Mouse (Mus musculus): ENCODE measurements around the gene Gm5089. TPM values are rescaled to one million over a fixed set of nuclear protein-coding genes. Genes with fewer than 3 reads are reported as not detected.

Gene Gm5089
- polyA plus RNA-seq, 1 experiment = not detected

DNA sequence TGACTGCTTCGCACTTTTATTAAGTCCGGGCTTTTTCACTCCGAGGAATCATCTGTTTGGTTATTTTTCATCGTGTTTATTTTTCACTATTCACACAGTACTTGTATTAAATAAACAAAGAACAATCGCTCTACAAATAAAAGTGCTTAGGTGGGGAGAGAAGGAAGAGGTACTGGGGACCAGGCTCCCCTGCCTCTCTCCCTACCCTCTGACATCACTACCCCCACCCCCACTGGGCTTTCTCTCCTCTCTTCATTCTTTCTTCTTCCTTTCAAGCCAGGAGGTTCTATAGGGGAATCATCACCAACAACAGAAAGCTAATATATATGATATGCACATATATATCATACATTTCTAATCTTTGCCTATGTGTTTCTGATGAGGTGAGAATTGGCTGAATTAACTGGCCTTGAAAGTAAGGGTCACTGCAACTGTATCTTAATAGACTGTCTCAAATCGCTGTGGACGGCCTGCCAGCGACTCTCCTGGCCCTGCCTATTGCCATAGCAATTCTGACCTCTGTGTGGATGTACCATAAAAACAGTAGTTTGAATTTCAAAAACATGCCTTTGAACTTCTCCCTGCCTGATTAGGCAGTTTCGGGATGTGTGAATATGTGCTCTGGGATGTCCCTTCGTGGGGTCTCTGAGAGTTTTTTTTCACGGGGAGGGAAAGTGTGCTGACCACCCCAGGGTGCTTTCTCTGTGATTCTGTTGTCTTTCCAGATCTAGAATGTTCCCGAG lies 3.3 kb upstream of the Gm5089 start:
- TF ChIP-seq POLR2A (IDR thresholded peaks at IDR 0.05; ENCODE audit: low read depth, low read length) (no peak), CTCF (IDR thresholded peaks at IDR 0.05; ENCODE audit: extremely low read depth, insufficient read length, insufficient replicate concordance, low read depth, low read length) (no peak)
- Histone ChIP-seq H3K27me3 (ENCODE audit: control insufficient read depth, insufficient read depth, low read length) (peaks cover 56% of the 10 kb centered on the region), H3K27ac (ENCODE audit: insufficient read depth, low read depth, low read length) (no peak overlapping the region), H3K36me3 (ENCODE audit: control insufficient read depth, insufficient read depth, low read length) (no peaks in the 10 kb centered on the region), H3K4me3 (ENCODE audit: low read depth, low read length) (no peak overlapping the region), H3K4me1 (ENCODE audit: control insufficient read depth, insufficient read depth, insufficient read length, low read length) (peaks cover 8% of the 10 kb centered on the region)
- 14% methylated on average over 12 of the region's 12 CpGs for WGBS

DNA sequence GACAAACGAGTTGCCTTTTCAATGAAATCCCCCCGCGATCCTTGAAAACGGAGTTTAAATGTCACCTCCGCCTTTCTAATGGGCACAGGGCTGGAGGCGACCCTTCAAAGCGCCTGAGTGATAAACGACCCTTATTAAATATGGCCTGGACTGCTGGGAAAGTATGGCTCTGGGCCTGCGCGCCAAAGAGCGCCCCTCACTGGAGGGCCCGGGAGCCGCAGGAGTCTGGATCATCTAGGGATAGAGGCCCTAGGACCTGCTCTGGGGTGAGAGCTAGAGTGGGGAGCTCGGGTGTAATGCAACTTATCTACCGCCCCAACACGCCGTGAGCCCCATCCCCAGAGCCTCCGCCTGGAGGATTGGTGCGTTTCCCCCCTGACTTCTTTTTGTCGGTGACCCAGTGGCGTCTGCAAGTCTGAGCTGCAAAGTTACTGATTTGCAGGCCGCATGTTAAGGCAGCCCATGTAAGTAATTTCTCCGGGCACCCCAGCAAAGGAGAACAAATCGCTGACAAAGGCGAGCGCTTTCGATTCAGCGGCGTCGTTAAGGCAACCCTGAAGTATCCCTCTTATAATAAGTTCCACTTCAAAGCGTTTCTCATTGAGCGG lies 2.6 kb upstream of the Gm5089 start:
- WGBS = 7% methylated on average over 32 of the region's 32 CpGs
- Histone ChIP-seq H3K4me3 (ENCODE audit: low read depth, low read length) (peak overlapping the region; percentile 45), H3K27me3 (ENCODE audit: control insufficient read depth, insufficient read depth, low read length) (peaks cover 58% of the 10 kb centered on the region), H3K4me1 (ENCODE audit: control insufficient read depth, insufficient read depth, insufficient read length, low read length) (peaks cover 8% of the 10 kb centered on the region), H3K27ac (ENCODE audit: insufficient read depth, low read depth, low read length) (no peak overlapping the region), H3K36me3 (ENCODE audit: control insufficient read depth, insufficient read depth, low read length) (no peaks in the 10 kb centered on the region)
- TF ChIP-seq POLR2A (IDR thresholded peaks at IDR 0.05; ENCODE audit: low read depth, low read length) (no peak), CTCF (IDR thresholded peaks at IDR 0.05; ENCODE audit: extremely low read depth, insufficient read length, insufficient replicate concordance, low read depth, low read length) (no peak)

GRCm38 (mm10) chr14:122452701-122453387 lies 1.9 kb upstream of the Gm5089 start:
- peaks cover 58% of the 10 kb centered on the region for H3K27me3 ChIP-seq (ENCODE audit: control insufficient read depth, insufficient read depth, low read length)
- H3K4me3 ChIP-seq (ENCODE audit: low read depth, low read length) = no peak overlapping the region
- H3K27ac ChIP-seq (ENCODE audit: insufficient read depth, low read depth, low read length) = no peak overlapping the region
- TF ChIP-seq CTCF (IDR thresholded peaks at IDR 0.05; ENCODE audit: extremely low read depth, insufficient read length, insufficient replicate concordance, low read depth, low read length) = no peak
- TF ChIP-seq POLR2A (IDR thresholded peaks at IDR 0.05; ENCODE audit: low read depth, low read length) = no peak
- peaks cover 8% of the 10 kb centered on the region for H3K4me1 ChIP-seq (ENCODE audit: control insufficient read depth, insufficient read depth, insufficient read length, low read length)
- 51% methylated on average over 13 of the region's 13 CpGs for whole genome bisulfite sequencing
- H3K36me3 ChIP-seq (ENCODE audit: control insufficient read depth, insufficient read depth, low read length) = no peaks in the 10 kb centered on the region

DNA sequence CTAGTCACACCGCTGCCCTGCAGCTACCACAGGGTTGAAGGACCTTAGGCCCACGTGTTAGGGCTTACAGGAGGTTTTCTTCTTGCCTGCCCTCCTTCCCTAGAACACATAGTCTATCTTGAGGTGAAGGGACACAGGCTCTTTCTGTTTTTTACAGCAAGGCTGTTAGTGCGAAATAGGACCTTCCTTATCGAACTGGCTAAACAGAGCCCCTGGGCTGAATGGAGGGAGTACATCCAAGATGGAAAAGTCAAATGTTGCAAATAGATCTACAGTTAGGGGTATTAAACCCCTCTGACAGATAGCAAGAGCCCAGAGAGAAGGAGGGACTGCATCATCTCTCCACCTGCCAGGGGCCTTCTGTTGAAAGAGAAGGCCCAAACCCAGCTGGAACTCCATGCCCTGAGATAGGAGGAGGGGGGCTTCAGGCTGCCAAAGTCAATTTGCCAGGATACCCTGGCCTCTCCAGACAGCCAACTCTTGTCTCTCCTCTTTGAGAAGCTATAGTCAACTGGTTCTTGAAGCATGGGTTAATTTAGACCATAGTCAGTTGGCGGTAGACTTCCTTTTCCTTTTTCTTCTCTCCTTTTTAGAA lies 733 bp upstream of the Gm5089 start:
- peaks cover 62% of the 10 kb centered on the region for H3K27me3 ChIP-seq (ENCODE audit: control insufficient read depth, insufficient read depth, low read length)
- H3K27ac ChIP-seq (ENCODE audit: insufficient read depth, low read depth, low read length) = no peak overlapping the region
- no peaks in the 10 kb centered on the region for H3K36me3 ChIP-seq (ENCODE audit: control insufficient read depth, insufficient read depth, low read length)
- H3K4me3 ChIP-seq (ENCODE audit: low read depth, low read length) = no peak overlapping the region
- 60% methylated on average over 5 of the region's 5 CpGs for WGBS
- H3K4me1 ChIP-seq (ENCODE audit: control insufficient read depth, insufficient read depth, insufficient read length, low read length) = peaks cover 8% of the 10 kb centered on the region
- TF ChIP-seq CTCF (IDR thresholded peaks at IDR 0.05; ENCODE audit: extremely low read depth, insufficient read length, insufficient replicate concordance, low read depth, low read length) (no peak), POLR2A (IDR thresholded peaks at IDR 0.05; ENCODE audit: low read depth, low read length) (no peak)

- no peak overlapping the region for H3K4me3 ChIP-seq (ENCODE audit: low read depth, low read length)
These were observed 1.1 kb downstream of the Gm5089 start for GRCm38 (mm10) chr14:122449601-122450495.

GRCm38 (mm10) chr14:122436850-122437249 lies 14.1 kb downstream of the Gm5089 start:
- H3K4me1 ChIP-seq (ENCODE audit: control insufficient read depth, insufficient read depth, insufficient read length, low read length) = no peaks in the 10 kb centered on the region
- WGBS = 82% methylated on average over 10 of the region's 10 CpGs
- no peaks in the 10 kb centered on the region for H3K36me3 ChIP-seq (ENCODE audit: control insufficient read depth, insufficient read depth, low read length)
- no peaks in the 10 kb centered on the region; the same call in 1 of the 2 replicates for H3K27me3 ChIP-seq (ENCODE audit: control insufficient read depth, insufficient read depth, low read length)
- H3K4me3 ChIP-seq (ENCODE audit: low read depth, low read length) = no peak overlapping the region
- H3K27ac ChIP-seq (ENCODE audit: insufficient read depth, low read depth, low read length) = no peak overlapping the region
- TF ChIP-seq POLR2A (IDR thresholded peaks at IDR 0.05; ENCODE audit: low read depth, low read length) = no peak
- TF ChIP-seq CTCF (IDR thresholded peaks at IDR 0.05; ENCODE audit: extremely low read depth, insufficient read length, insufficient replicate concordance, low read depth, low read length) = no peak

More at GRCm38 (mm10) chr14:122449601-122450495, 1.1 kb downstream of the Gm5089 start:
- TF ChIP-seq POLR2A (IDR thresholded peaks at IDR 0.05; ENCODE audit: low read depth, low read length) (no peak), CTCF (IDR thresholded peaks at IDR 0.05; ENCODE audit: extremely low read depth, insufficient read length, insufficient replicate concordance, low read depth, low read length) (no peak)
- H3K27me3 ChIP-seq (ENCODE audit: control insufficient read depth, insufficient read depth, low read length) = peaks cover 55% of the 10 kb centered on the region
- H3K36me3 ChIP-seq (ENCODE audit: control insufficient read depth, insufficient read depth, low read length) = no peaks in the 10 kb centered on the region
- peaks cover 8% of the 10 kb centered on the region for H3K4me1 ChIP-seq (ENCODE audit: control insufficient read depth, insufficient read depth, insufficient read length, low read length)
- H3K27ac ChIP-seq (ENCODE audit: insufficient read depth, low read depth, low read length) = no peak overlapping the region
- 7% methylated on average over 29 of the region's 29 CpGs for WGBS
